In genomic region chr11:107415901-107416560, GRCm38 (mm10) we compare ENCODE assay signal across 8 mouse cellular contexts. TPM values are rescaled to one million over a fixed set of nuclear protein-coding genes. Genes with fewer than 3 reads are reported as not detected.
DNase-seq lines count a peak whose midpoint lies in the region; ATAC-seq and TF ChIP-seq lines count a peak whose summit lies in the region.

No protein-coding gene starts in this region.

- H3K9ac ChIP-seq in hindbrain, embryonic 14.5 days = 0 out of 2 replicates have a peak overlapping the region, but pooled peaks have one; percentile 6
- no peak overlapping the region for H3K9ac ChIP-seq in midbrain, embryonic 15.5 days

- 39% methylated on average over 10 of the region's 10 CpGs for WGBS in embryonic facial prominence, embryonic 10.5 days
- 32% methylated on average over 10 of the region's 10 CpGs for WGBS in hindbrain, embryonic 14.5 days
- WGBS in midbrain, embryonic 15.5 days = 28% methylated on average over 10 of the region's 10 CpGs

- peak overlapping the region; percentile 29 for H3K4me2 ChIP-seq in hindbrain, embryonic 14.5 days (replicated peaks)
- H3K4me2 ChIP-seq in midbrain, embryonic 15.5 days = no peak overlapping the region; the same call in 1 of the 2 replicates

- intact Hi-C loops in gastrocnemius, postnatal 14 days (cut with DNase I; ENCODE audit: low total_unique reads) = no loop called here

- H3K9me3 ChIP-seq in embryonic facial prominence, embryonic 10.5 days = no peaks in the 10 kb centered on the region
- H3K9me3 ChIP-seq in hindbrain, embryonic 14.5 days (ENCODE audit: control insufficient read depth, low read length) = no peaks in the 10 kb centered on the region
- no peaks in the 10 kb centered on the region for H3K9me3 ChIP-seq in midbrain, embryonic 15.5 days

- no peaks in the 10 kb centered on the region for H3K27me3 ChIP-seq in embryonic facial prominence, embryonic 10.5 days (replicated peaks; ENCODE audit: low read depth, poor library complexity, severe bottlenecking)
- no peaks in the 10 kb centered on the region for H3K27me3 ChIP-seq in hindbrain, embryonic 14.5 days (ENCODE audit: control insufficient read depth, insufficient read depth, low read length)
- H3K27me3 ChIP-seq in midbrain, embryonic 15.5 days (replicated peaks) = no peaks in the 10 kb centered on the region

- H3K4me1 ChIP-seq in embryonic facial prominence, embryonic 10.5 days = peaks cover 70% of the 10 kb centered on the region
- H3K4me1 ChIP-seq in hindbrain, embryonic 14.5 days (replicated peaks; ENCODE audit: control insufficient read depth, insufficient read depth, low read length) = peaks cover 33% of the 10 kb centered on the region
- H3K4me1 ChIP-seq in midbrain, embryonic 15.5 days = peaks cover 49% of the 10 kb centered on the region

- H3K36me3 ChIP-seq in embryonic facial prominence, embryonic 10.5 days (replicated peaks) = peaks cover 2% of the 10 kb centered on the region; the same call in 1 of the 2 replicates
- no peaks in the 10 kb centered on the region for H3K36me3 ChIP-seq in hindbrain, embryonic 14.5 days (replicated peaks; ENCODE audit: control insufficient read depth, insufficient read depth)
- H3K36me3 ChIP-seq in midbrain, embryonic 15.5 days (replicated peaks) = no peaks in the 10 kb centered on the region

- H3K4me3 ChIP-seq in layer of hippocampus, adult 2 months = 0 out of 2 replicates have a peak overlapping the region, but pooled peaks have one; percentile 13
- peak overlapping the region; percentile 34 for H3K4me3 ChIP-seq in embryonic facial prominence, embryonic 10.5 days
- no peak overlapping the region for H3K4me3 ChIP-seq in hindbrain, embryonic 14.5 days (replicated peaks; ENCODE audit: low read length)
- H3K4me3 ChIP-seq in midbrain, embryonic 15.5 days = no peak overlapping the region

- peak overlapping the region; percentile 88 for H3K27ac ChIP-seq in layer of hippocampus, adult 2 months
- peak overlapping the region; percentile 81 for H3K27ac ChIP-seq in embryonic facial prominence, embryonic 10.5 days (replicated peaks)
- H3K27ac ChIP-seq in hindbrain, embryonic 14.5 days = peak overlapping the region; percentile 71
- H3K27ac ChIP-seq in midbrain, embryonic 15.5 days = peak overlapping the region; percentile 61

- TF ChIP-seq CTCF in layer of hippocampus, adult 2 months (conservative IDR thresholded peaks at IDR 0.05) = no peak

- no peak for ATAC-seq in hindbrain, embryonic 14.5 days (ENCODE audit: low FRiP score)
- no peak for ATAC-seq in midbrain, embryonic 15.5 days (replicated peaks)
- no peak for ATAC-seq in megakaryocyte progenitor cell, adult 5-6 weeks (replicated peaks; ENCODE audit: poor library complexity)

- no peak for DNase-seq in layer of hippocampus, adult 2 months (ENCODE audit: low spot score in 2 of 2)
- no peak for DNase-seq in layer of hippocampus, postnatal 10 days (ENCODE audit: low spot score in 2 of 2)
- no peak for DNase-seq in embryonic facial prominence, embryonic 10.5 days (ENCODE audit: low spot score)
- no peak for DNase-seq in hindbrain, embryonic 14.5 days (ENCODE audit: low spot score)
- no peak for DNase-seq in gastrocnemius, postnatal 14 days
- DNase-seq in kidney, postnatal 14 days = no peak

RNA-seq across cellular contexts. Expression of gene Pitpnc1, which starts 54.5 kb away (rescaled TPM):
- 10 to 100 TPM; 54.3 to 60.0 TPM for total RNA-seq in layer of hippocampus, adult 2 months (2021)
- 10 to 100 TPM; 60.3 to 65.2 TPM for total RNA-seq in layer of hippocampus, postnatal 10 days (2021)
- 37.1 and 42.5 TPM in 2 replicates for polyA plus RNA-seq in embryonic facial prominence, embryonic 10.5 days (2016; fragmentation: Nextera tagmentation; extraction: Ambion mirVana)
- 43.3 and 45.7 TPM in 2 replicates for polyA plus RNA-seq in hindbrain, embryonic 14.5 days (2014; fragmentation: Nextera tagmentation; extraction: Ambion mirVana)
- polyA plus RNA-seq in midbrain, embryonic 15.5 days (2015; fragmentation: Nextera tagmentation; extraction: Ambion mirVana) = 43.0 and 43.7 TPM in 2 replicates
- total RNA-seq in gastrocnemius, postnatal 14 days (2021) = 10 to 100 TPM; 57.4 to 66.8 TPM
- 26.3 and 33.4 TPM in 2 replicates for total RNA-seq in megakaryocyte progenitor cell, adult 5-6 weeks (2015)
- total RNA-seq in megakaryocyte progenitor cell, adult 5-6 weeks (2017) = 10.0 and 20.8 TPM in 2 replicates

Comparison
In these comparisons a context has a peak if more than half of its experiments do, and no peak if none do; other contexts are left out.
1. H3K4me3 ChIP-seq: peak in layer of hippocampus, adult 2 months (single experiment) and embryonic facial prominence, embryonic 10.5 days (single experiment); none in hindbrain, embryonic 14.5 days (single experiment) and midbrain, embryonic 15.5 days (single experiment).
2. Peak in every context shown above with its lines, with median percentiles within 50 percentile points of each other: H3K27ac ChIP-seq.